Mouse (Mus musculus) intestine, postnatal 0 days (tissue): ENCODE results near the gene Tbx5. TPM values are rescaled to one million over a fixed set of nuclear protein-coding genes. Genes with fewer than 3 reads are reported as not detected.

ENCODE experiments used
- ATAC-seq: fragments of 200-750 bp; cut with Nextera tagmentation; 2 replicates; pipeline ENCODE4 v1.8.0; 2017; ENCODE audit warnings: mild to moderate bottlenecking, moderate TSS enrichment, moderate library complexity
- H3K27ac ChIP-seq: fragments of 300-500 bp; sonication (generic); 2 replicates; pipeline ENCODE4 v1.5.1; 2014; ENCODE audit warnings: mild to moderate bottlenecking, low read depth, low read length, moderate library complexity
- H3K27me3 ChIP-seq: fragments of 300-500 bp; sonication (generic); replicated peaks from 2 replicates; pipeline ENCODE4 v1.6.1; 2014; ENCODE audit warnings: low read length, mixed read lengths; ENCODE audit not compliant: control insufficient read depth, insufficient read depth
- H3K36me3 ChIP-seq: fragments of 300-500 bp; sonication (generic); 2 replicates; pipeline ENCODE4 v1.6.1; 2014; ENCODE audit warnings: mild to moderate bottlenecking, moderate library complexity; ENCODE audit not compliant: control insufficient read depth, insufficient read depth
- H3K4me1 ChIP-seq: fragments of 300-500 bp; sonication (generic); replicated peaks from 2 replicates; pipeline ENCODE4 v1.6.1; 2014; ENCODE audit warnings: antibody characterized with exemption, low read length, mixed read lengths; ENCODE audit not compliant: control insufficient read depth, insufficient read depth
- H3K4me2 ChIP-seq: fragments of 300-500 bp; sonication (generic); replicated peaks from 2 replicates; pipeline ENCODE4 v1.6.1; 2014; ENCODE audit warnings: low read depth, mild to moderate bottlenecking, moderate library complexity
- H3K4me3 ChIP-seq: fragments of 300-500 bp; sonication (generic); 2 replicates; pipeline ENCODE4 v1.5.1; 2014; ENCODE audit warnings: low read depth, low read length
- H3K9ac ChIP-seq: fragments of 300-500 bp; sonication (generic); 2 replicates; pipeline ENCODE4 v1.6.1; 2014; ENCODE audit warnings: mild to moderate bottlenecking, low read depth, low read length
- H3K9me3 ChIP-seq: fragments of 300-500 bp; sonication (generic); 2 replicates; pipeline ENCODE4 v1.6.1; 2016; ENCODE audit warnings: mixed run types; ENCODE audit not compliant: control insufficient read depth
- CTCF ChIP-seq: sonication (generic); IDR thresholded peaks from 2 replicates; pipeline ENCODE4 v1.5.1; 2016; ENCODE audit warnings: low read depth, mild to moderate bottlenecking, control low read depth, antibody characterized with exemption, moderate library complexity
- WGBS: fragments of 180-500 bp; shearing (Covaris S2); extraction: QIAGEN DNeasy Blood & Tissue Kit; methylation state at CpG from one replicate; pipeline ENCODE4 v1.1.7; 2014; 5-methylcytosine and 5-hydroxymethylcytosine counted together
- polyA plus RNA-seq: library from polyadenylated mRNA; unstranded; fragments of >200 nt; fragmentation: Nextera tagmentation; extraction: Ambion mirVana; gene quantifications from 2 replicates; pipeline ENCODE4 v1.2.1, GENCODE M21; 2015

The Tbx5 gene
- polyA plus RNA-seq, 1 experiment from 2014 or later: not detected

- peaks cover 93% of the 10 kb centered on the region for H3K27me3 ChIP-seq
- ATAC-seq: no peak
- TF ChIP-seq CTCF: no peak
- no peaks in the 10 kb centered on the region for H3K4me1 ChIP-seq
- H3K9me3 ChIP-seq: no peaks in the 10 kb centered on the region
- H3K9ac ChIP-seq: no peak overlapping the region
- no peak overlapping the region for H3K27ac ChIP-seq
- H3K4me3 ChIP-seq: no peak overlapping the region
- no peak overlapping the region for H3K4me2 ChIP-seq
- H3K36me3 ChIP-seq: no peaks in the 10 kb centered on the region
- WGBS: 3% methylated on average over 12 of the region's 12 CpGs
Measured at GRCm38 (mm10) chr5:119835868-119836209, 3.4 kb downstream of the Tbx5 start.

GRCm38 (mm10) chr5:119836618-119837305, 4.3 kb downstream of the Tbx5 start:
- Histone ChIP-seq H3K4me2 (no peak overlapping the region), H3K4me1 (no peaks in the 10 kb centered on the region), H3K27me3 (peaks cover 91% of the 10 kb centered on the region), H3K9me3 (no peaks in the 10 kb centered on the region), H3K36me3 (no peaks in the 10 kb centered on the region), H3K9ac (no peak overlapping the region), H3K4me3 (no peak overlapping the region), H3K27ac (no peak overlapping the region)
- no peak for TF ChIP-seq CTCF
- WGBS: under 1% methylated on average over 28 of the region's 28 CpGs
- ATAC-seq: no peak

- WGBS: 3% methylated on average over 19 of the region's 19 CpGs
- H3K4me2 ChIP-seq: no peak overlapping the region
- H3K27ac ChIP-seq: no peak overlapping the region
- H3K36me3 ChIP-seq: no peaks in the 10 kb centered on the region
- no peak overlapping the region for H3K4me3 ChIP-seq
- no peak for TF ChIP-seq CTCF
- H3K9ac ChIP-seq: no peak overlapping the region
- no peaks in the 10 kb centered on the region for H3K4me1 ChIP-seq
- peaks cover 91% of the 10 kb centered on the region for H3K27me3 ChIP-seq
- no peak for ATAC-seq
- H3K9me3 ChIP-seq: no peaks in the 10 kb centered on the region
Measured at GRCm38 (mm10) chr5:119837306-119837675, 4.8 kb downstream of the Tbx5 start.

- Histone ChIP-seq H3K27ac (no peak overlapping the region), H3K36me3 (no peaks in the 10 kb centered on the region), H3K4me3 (no peak overlapping the region), H3K27me3 (peaks cover 91% of the 10 kb centered on the region), H3K9me3 (no peaks in the 10 kb centered on the region), H3K4me2 (no peak overlapping the region), H3K9ac (no peak overlapping the region), H3K4me1 (no peaks in the 10 kb centered on the region)
- TF ChIP-seq CTCF: no peak
- 13% methylated on average over 3 of the region's 3 CpGs for WGBS
- ATAC-seq: no peak
Measured at GRCm38 (mm10) chr5:119837861-119838260, 5.4 kb downstream of the Tbx5 start.

GRCm38 (mm10) chr5:119838441-119838840, 6.0 kb downstream of the Tbx5 start:
- Histone ChIP-seq H3K9me3 (no peaks in the 10 kb centered on the region), H3K27ac (no peak overlapping the region), H3K4me3 (no peak overlapping the region), H3K27me3 (peaks cover 92% of the 10 kb centered on the region), H3K9ac (no peak overlapping the region), H3K4me1 (no peaks in the 10 kb centered on the region), H3K4me2 (no peak overlapping the region), H3K36me3 (no peaks in the 10 kb centered on the region)
- no peak for TF ChIP-seq CTCF
- no peak for ATAC-seq
- WGBS: 7% methylated on average over 7 of the region's 7 CpGs

- Histone ChIP-seq H3K9me3 (no peaks in the 10 kb centered on the region), H3K4me2 (no peak overlapping the region)
- no peak for ATAC-seq
Measured at GRCm38 (mm10) chr5:119839156-119839555, 6.7 kb downstream of the Tbx5 start.

More at GRCm38 (mm10) chr5:119839156-119839555, 6.7 kb downstream of the Tbx5 start:
- Histone ChIP-seq H3K9ac (no peak overlapping the region), H3K27ac (no peak overlapping the region), H3K4me1 (no peaks in the 10 kb centered on the region), H3K27me3 (peaks cover 92% of the 10 kb centered on the region), H3K36me3 (no peaks in the 10 kb centered on the region), H3K4me3 (no peak overlapping the region)
- no peak for TF ChIP-seq CTCF
- 2% methylated on average over 16 of the region's 16 CpGs for WGBS
